Mouse (Mus musculus) heart, adult 2 months (tissue): ENCODE data around the gene Vezf1. TPM values are rescaled to one million over a fixed set of nuclear protein-coding genes. Genes with fewer than 3 reads are reported as not detected.
"Not testable (repeated sequence)": the region's sequence is repeated elsewhere in the genome, so short reads cannot be mapped to it uniquely, and the experiment has no call there.

Experiments
- DNase-seq, 2 experiments: peaks; one replicate each; pipeline ENCODE4 v3.0.0; 2021
- H3K27ac ChIP-seq: fragments of 200-600 bp; 2 replicates; pipeline ENCODE4 v1.8.1; 2022
- H3K27me3 ChIP-seq: fragments of 200-500 bp; 2 replicates; pipeline ENCODE4 v1.6.1; 2012; ENCODE audit warnings: mild to moderate bottlenecking, low read length, inconsistent platforms, mixed read lengths; ENCODE audit not compliant: control insufficient read depth, insufficient read depth
- H3K36me3 ChIP-seq: fragments of 200-500 bp; 2 replicates; pipeline ENCODE4 v1.6.1; 2012; ENCODE audit warnings: low read length, inconsistent platforms; ENCODE audit not compliant: control insufficient read depth, insufficient read depth
- H3K4me1 ChIP-seq: fragments of 200-500 bp; 2 replicates; pipeline ENCODE4 v1.6.1; 2011; ENCODE audit warnings: low read length; ENCODE audit not compliant: control insufficient read depth, insufficient read depth
- H3K4me3 ChIP-seq: fragments of 200-600 bp; 2 replicates; pipeline ENCODE4 v1.8.1; 2022
- H3K79me2 ChIP-seq: fragments of 200-500 bp; replicated peaks from 2 replicates; pipeline ENCODE4 v1.6.1; 2012; ENCODE audit warnings: mild to moderate bottlenecking, inconsistent platforms, low read length, moderate library complexity, mixed read lengths; ENCODE audit not compliant: control insufficient read depth, insufficient read depth
- H3K9ac ChIP-seq: fragments of 200-500 bp; 2 replicates; pipeline ENCODE4 v1.6.1; 2012; ENCODE audit warnings: low read depth, mild to moderate bottlenecking, control low read depth, inconsistent platforms, low read length, mixed read lengths
- CTCF ChIP-seq: fragments of 200-600 bp; IDR thresholded peaks from 2 replicates; pipeline ENCODE4 v1.8.1; 2022; ENCODE audit warnings: antibody characterized with exemption, mild to moderate bottlenecking, moderate library complexity
- EP300 ChIP-seq: fragments of 200-500 bp; IDR thresholded peaks from 2 replicates; pipeline ENCODE4 v1.6.1; 2011; ENCODE audit warnings: low read depth, low read length, control low read depth; ENCODE audit not compliant: insufficient read depth
- POLR2A ChIP-seq: fragments of 200-500 bp; IDR thresholded peaks from 2 replicates; pipeline ENCODE4 v1.6.1; 2011; ENCODE audit warnings: mild to moderate bottlenecking, low read depth, low read length, control low read depth; ENCODE audit not compliant: insufficient read depth
- WGBS: fragments of 180-500 bp; shearing (Covaris S2); methylation state at CpG from one replicate; pipeline ENCODE4 v1.1.7; 2018; 5-methylcytosine and 5-hydroxymethylcytosine counted together
- intact Hi-C: fragments of 180-260 bp; cut with DNase I; formaldehyde crosslinking; loops from one replicate; pipeline ENCODE4 v1.15.1; 2025
- polyA plus RNA-seq: library from polyadenylated mRNA; depleted of rRNA; stranded (reverse); fragments of >200 nt; gene quantifications from 2 replicates; pipeline ENCODE4 v1.2.3, GENCODE M21; 2012
- total RNA-seq, 2 experiments: library from RNA; stranded (reverse); gene quantifications; 2 replicates each; pipeline ENCODE4 v1.2.3; 2021

Vezf1 gene
- total and polyA plus RNA-seq, 3 experiments = 22.6 to 49.8 (median 37.9) TPM

GRCm38 (mm10) chr11:88044314-88044713 is 23.8 kb upstream of the Vezf1 start:
- H3K79me2 ChIP-seq = peaks cover 3% of the 10 kb centered on the region
- H3K27ac ChIP-seq = no peak overlapping the region
- TF ChIP-seq POLR2A (no peak), CTCF (no peak), EP300 (no peak)
- peaks cover 5% of the 10 kb centered on the region for H3K4me1 ChIP-seq
- no peaks in the 10 kb centered on the region for H3K27me3 ChIP-seq
- intact Hi-C loops = no loop called here
- H3K9ac ChIP-seq = no peak overlapping the region
- no peak for DNase-seq
- no peak overlapping the region for H3K4me3 ChIP-seq
- peaks cover 8% of the 10 kb centered on the region for H3K36me3 ChIP-seq

DNA sequence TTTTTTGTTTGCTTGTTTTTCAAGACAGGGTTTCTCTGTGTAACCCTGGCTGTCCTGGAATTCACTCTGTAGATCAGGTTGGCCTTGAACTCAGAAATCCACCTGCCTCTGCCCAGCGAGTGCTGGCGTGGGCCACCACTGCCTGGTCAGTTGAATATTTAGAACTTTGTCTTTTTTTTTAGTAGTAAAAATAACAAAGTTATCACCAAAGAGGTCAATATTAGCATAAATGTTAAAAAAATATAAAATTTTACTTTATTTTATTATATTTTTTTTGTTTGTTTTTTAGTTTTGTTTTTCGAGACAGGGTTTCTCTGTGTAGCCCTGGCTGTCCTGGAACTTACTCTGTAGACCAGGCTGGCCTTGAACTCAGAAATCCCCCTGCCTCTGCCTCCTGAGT is 22.9 kb upstream of the Vezf1 start:
- H3K9ac ChIP-seq, DNase-seq, H3K4me1 ChIP-seq, H3K27ac ChIP-seq, H3K79me2 ChIP-seq, H3K27me3 ChIP-seq, H3K4me3 ChIP-seq: not testable (repeated sequence)
- WGBS = 96% methylated on average over 3 of the region's 3 CpGs
- peaks cover 17% of the 10 kb centered on the region for H3K36me3 ChIP-seq
- intact Hi-C loops = loop anchor here (5.0 kb wide), 1 partner anchor 777 kb away; no protein-coding TSS in a partner anchor

GRCm38 (mm10) chr11:88045878-88046277 is 22.2 kb upstream of the Vezf1 start:
- DNase-seq = no peak
- Histone ChIP-seq H3K36me3 (peaks cover 21% of the 10 kb centered on the region), H3K9ac (no peak overlapping the region), H3K27me3 (no peaks in the 10 kb centered on the region), H3K4me3 (no peak overlapping the region), H3K4me1 (peaks cover 6% of the 10 kb centered on the region), H3K79me2 (peaks cover 3% of the 10 kb centered on the region), H3K27ac (no peak overlapping the region)
- intact Hi-C loops = loop anchor here (2.0 to 5.0 kb wide), 2 partner anchors 71 to 776 kb away; no protein-coding TSS in a partner anchor
- WGBS = 85% methylated on average over 4 of the region's 4 CpGs
- no peak for TF ChIP-seq CTCF
- TF ChIP-seq POLR2A = no peak
- no peak for TF ChIP-seq EP300

GRCm38 (mm10) chr11:88046323-88046937 is 21.6 kb upstream of the Vezf1 start:
- Histone ChIP-seq H3K27ac (peak overlapping the region; percentile 99), H3K36me3 (peaks cover 24% of the 10 kb centered on the region), H3K4me1 (peaks cover 6% of the 10 kb centered on the region), H3K4me3 (peak overlapping the region; percentile 98), H3K27me3 (no peaks in the 10 kb centered on the region), H3K79me2 (peaks cover 3% of the 10 kb centered on the region), H3K9ac (no peak overlapping the region)
- WGBS = 45% methylated on average over 17 of the region's 17 CpGs
- intact Hi-C loops = loop anchor here (2.0 to 5.0 kb wide), 2 partner anchors 72 to 776 kb away; no protein-coding TSS in a partner anchor
- TF ChIP-seq CTCF = no peak
- no peak for TF ChIP-seq POLR2A
- DNase-seq = no peak

DNA sequence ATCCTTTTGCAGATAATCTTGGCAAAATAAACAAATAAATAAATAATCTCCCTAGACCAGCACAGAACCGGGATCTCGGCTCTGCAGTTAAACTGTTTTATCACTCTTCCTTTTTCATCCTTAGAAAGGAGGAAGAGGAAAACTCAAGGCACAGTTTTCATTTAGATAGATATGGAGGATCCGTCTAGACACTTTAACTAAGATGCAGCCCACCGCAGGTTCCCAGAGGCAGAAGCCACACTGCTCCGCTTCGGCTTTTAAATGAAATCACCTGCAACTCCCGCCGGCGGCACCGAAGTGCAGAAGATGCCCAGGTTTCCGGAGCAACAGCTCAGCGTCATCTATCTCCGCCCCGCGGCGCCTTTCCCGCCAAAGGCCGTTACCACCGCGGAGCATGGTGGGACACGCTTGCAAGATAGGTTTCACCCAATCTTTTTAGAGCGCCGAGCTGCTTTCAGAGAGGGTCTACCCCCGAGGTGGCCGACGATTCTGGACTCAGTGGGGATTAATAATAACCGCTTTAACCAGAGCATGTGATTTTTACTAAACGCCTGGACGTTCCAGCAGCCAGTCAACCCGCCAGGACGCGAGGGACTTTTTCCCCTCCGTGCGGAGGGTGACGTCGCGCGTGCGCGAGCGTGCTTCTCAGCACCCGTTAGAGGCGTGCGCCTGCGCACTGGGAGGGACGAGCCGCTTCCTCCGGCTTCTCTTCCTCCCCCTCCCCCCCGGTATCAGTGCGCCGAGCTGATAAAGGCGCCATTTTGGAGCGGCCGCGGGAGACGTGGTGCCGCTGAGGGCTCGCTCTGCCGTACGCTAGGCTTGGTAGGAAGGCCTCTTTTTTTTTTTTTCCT is 20.9 kb upstream of the Vezf1 start, which contains the start of gene Srsf1:
Srsf1 (plus strand) TSS at position 430 of the 851 bp plus-strand sequence.
- TF ChIP-seq POLR2A (peak; percentile 92), CTCF (no peak), EP300 (peak; percentile 82)
- intact Hi-C loops = loop anchor here (1.0 to 5.0 kb wide), 3 partner anchors 61 to 775 kb away; no protein-coding TSS in a partner anchor
- Histone ChIP-seq H3K9ac (peak within 1 kb of the TSS; percentile 99), H3K79me2 (peaks cover 3% of the 10 kb centered on the region), H3K36me3 (peaks cover 24% of the 10 kb centered on the region), H3K27ac (peak within 1 kb of the TSS; percentile 99), H3K27me3 (no peaks in the 10 kb centered on the region), H3K4me1 (peaks cover 6% of the 10 kb centered on the region), H3K4me3 (peak within 1 kb of the TSS; percentile 98)
- WGBS = under 1% methylated on average over 60 of the region's 60 CpGs
- peak; percentile 97 to 99 for DNase-seq
